Mouse (Mus musculus): ENCODE results near the gene Ccdc42. TPM values are rescaled to one million over a fixed set of nuclear protein-coding genes. Genes with fewer than 3 reads are reported as not detected.

Gene Ccdc42
- 0.38 TPM in 1 of 2 replicates, not detected in the other for polyA plus RNA-seq (2015; fragmentation: Nextera tagmentation; extraction: Ambion mirVana)

DNA sequence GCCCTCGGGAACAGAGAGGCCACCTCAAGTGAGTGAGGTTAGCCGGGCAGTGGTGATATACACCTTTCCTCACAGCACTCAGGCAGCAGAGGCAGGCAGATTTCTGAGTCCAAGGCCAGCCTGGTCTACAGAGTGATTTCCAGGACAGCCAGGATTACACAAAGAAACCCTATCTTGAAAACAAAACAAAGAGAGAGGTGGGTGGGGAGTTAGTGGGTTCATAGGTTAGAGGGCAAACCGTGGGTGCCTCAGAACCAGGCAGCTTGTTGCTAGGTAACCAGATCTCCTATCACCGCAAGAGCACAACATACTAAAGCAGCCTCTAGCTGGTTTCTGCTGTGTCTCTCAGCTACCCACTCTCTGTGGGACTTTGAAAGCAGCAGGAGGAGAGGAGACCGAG, at the start of gene Ccdc42:
TSS of gene Ccdc42 (plus strand) at position 301 of the 400 bp plus-strand sequence.
- Histone ChIP-seq H3K4me3 (ENCODE audit: low read length) (no peak within 1 kb of the TSS), H3K9me3 (ENCODE audit: control insufficient read depth, low read length) (no peaks in the 10 kb centered on the region), H3K27me3 (replicated peaks; ENCODE audit: control insufficient read depth, insufficient read depth, low read length) (no peaks in the 10 kb centered on the region), H3K27ac (ENCODE audit: low read length) (no peak within 1 kb of the TSS), H3K4me1 (ENCODE audit: control insufficient read depth, insufficient read depth, low read length) (peaks cover 8% of the 10 kb centered on the region), H3K9ac (ENCODE audit: low read depth, low read length) (no peak within 1 kb of the TSS), H3K36me3 (ENCODE audit: control insufficient read depth, insufficient read depth, low read length) (no peaks in the 10 kb centered on the region), H3K4me2 (ENCODE audit: low read depth, low read length) (no peak within 1 kb of the TSS)
- WGBS = 74% methylated on average over 5 of the region's 5 CpGs
- ATAC-seq = no peak

DNA sequence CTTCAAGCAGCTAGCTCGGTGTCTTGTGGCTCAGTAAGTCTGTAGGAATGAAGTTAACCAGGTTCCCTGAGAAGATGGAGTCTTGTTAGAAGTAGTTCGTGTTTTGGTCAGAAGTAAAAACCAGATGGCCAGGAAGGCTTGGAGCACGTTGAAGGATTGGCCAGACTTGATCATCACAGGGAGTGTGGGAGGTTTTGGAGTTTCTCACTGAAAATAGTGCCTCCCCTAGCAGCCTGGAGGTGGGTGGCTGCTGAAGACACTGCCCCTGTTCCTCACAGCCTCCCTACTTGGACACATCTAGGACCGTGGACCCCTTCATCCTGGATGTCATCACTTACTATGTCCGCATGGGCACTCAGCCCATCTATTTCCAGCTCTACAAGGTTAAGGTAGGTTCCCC, 47.2 kb upstream of the Ccdc42 start:
- no peak overlapping the region for H3K27ac ChIP-seq (ENCODE audit: low read length)
- H3K4me2 ChIP-seq (ENCODE audit: low read depth, low read length) = no peak overlapping the region
- no peak for ATAC-seq
- no peak overlapping the region for H3K4me3 ChIP-seq (ENCODE audit: low read length)
- H3K27me3 ChIP-seq (replicated peaks; ENCODE audit: control insufficient read depth, insufficient read depth, low read length) = no peaks in the 10 kb centered on the region
- no peaks in the 10 kb centered on the region for H3K4me1 ChIP-seq (ENCODE audit: control insufficient read depth, insufficient read depth, low read length)
- H3K36me3 ChIP-seq (ENCODE audit: control insufficient read depth, insufficient read depth, low read length) = no peaks in the 10 kb centered on the region
- H3K9ac ChIP-seq (ENCODE audit: low read depth, low read length) = no peak overlapping the region
- no peaks in the 10 kb centered on the region for H3K9me3 ChIP-seq (ENCODE audit: control insufficient read depth, low read length)
- WGBS = 58% methylated on average over 5 of the region's 5 CpGs

DNA sequence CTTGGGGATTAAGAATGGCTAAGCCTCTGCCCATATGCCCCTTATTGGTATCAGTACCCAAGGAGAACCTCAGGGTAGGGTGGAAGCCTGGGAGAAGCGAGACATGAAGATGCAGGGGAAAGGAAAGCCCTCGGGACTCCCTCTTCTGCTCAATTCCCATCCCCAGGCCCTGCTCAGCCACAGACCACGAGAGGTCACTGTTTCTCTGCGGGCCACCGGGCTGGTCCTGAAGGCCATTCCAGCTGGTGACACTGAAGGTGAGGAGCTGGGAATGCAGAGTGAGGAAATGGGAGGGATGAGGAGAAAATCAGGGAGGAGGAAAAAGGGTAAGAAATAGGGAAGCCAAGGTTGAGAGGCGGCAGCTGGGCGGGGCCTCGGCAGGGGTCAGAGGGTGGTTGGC, 42.3 kb upstream of the Ccdc42 start:
- no peak for ATAC-seq
- WGBS = 14% methylated on average over 8 of the region's 8 CpGs
- Histone ChIP-seq H3K4me3 (ENCODE audit: low read length) (no peak overlapping the region), H3K27ac (ENCODE audit: low read length) (no peak overlapping the region), H3K4me2 (ENCODE audit: low read depth, low read length) (no peak overlapping the region), H3K9ac (ENCODE audit: low read depth, low read length) (no peak overlapping the region), H3K27me3 (replicated peaks; ENCODE audit: control insufficient read depth, insufficient read depth, low read length) (no peaks in the 10 kb centered on the region), H3K9me3 (ENCODE audit: control insufficient read depth, low read length) (no peaks in the 10 kb centered on the region), H3K36me3 (ENCODE audit: control insufficient read depth, insufficient read depth, low read length) (no peaks in the 10 kb centered on the region), H3K4me1 (ENCODE audit: control insufficient read depth, insufficient read depth, low read length) (no peaks in the 10 kb centered on the region)

DNA sequence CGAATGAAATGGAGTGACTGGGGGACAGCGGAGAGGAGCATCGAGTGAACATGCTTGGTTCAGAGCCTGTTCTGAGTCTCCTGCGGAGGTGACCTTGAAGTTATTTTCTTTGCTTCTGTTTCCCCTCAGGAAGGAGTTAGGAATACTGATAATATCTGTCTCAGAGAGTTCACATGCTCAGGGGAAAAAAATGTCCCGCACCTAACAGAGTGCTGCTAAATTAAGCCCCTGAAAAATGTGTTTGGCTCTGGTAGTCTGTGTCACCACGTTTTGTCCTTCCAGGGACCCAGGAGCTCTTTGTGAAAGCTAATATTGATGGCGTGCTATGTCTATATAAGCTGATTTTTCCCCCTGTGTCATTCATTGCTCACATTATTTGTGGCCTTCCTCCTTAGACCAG, 41.6 kb upstream of the Ccdc42 start:
- Histone ChIP-seq H3K9ac (ENCODE audit: low read depth, low read length) (no peak overlapping the region), H3K9me3 (ENCODE audit: control insufficient read depth, low read length) (no peaks in the 10 kb centered on the region), H3K27me3 (replicated peaks; ENCODE audit: control insufficient read depth, insufficient read depth, low read length) (no peaks in the 10 kb centered on the region), H3K4me1 (ENCODE audit: control insufficient read depth, insufficient read depth, low read length) (no peaks in the 10 kb centered on the region), H3K4me2 (ENCODE audit: low read depth, low read length) (no peak overlapping the region), H3K4me3 (ENCODE audit: low read length) (no peak overlapping the region), H3K36me3 (ENCODE audit: control insufficient read depth, insufficient read depth, low read length) (no peaks in the 10 kb centered on the region), H3K27ac (ENCODE audit: low read length) (no peak overlapping the region)
- no peak for ATAC-seq
- 49% methylated on average over 7 of the region's 7 CpGs for whole genome bisulfite sequencing

DNA sequence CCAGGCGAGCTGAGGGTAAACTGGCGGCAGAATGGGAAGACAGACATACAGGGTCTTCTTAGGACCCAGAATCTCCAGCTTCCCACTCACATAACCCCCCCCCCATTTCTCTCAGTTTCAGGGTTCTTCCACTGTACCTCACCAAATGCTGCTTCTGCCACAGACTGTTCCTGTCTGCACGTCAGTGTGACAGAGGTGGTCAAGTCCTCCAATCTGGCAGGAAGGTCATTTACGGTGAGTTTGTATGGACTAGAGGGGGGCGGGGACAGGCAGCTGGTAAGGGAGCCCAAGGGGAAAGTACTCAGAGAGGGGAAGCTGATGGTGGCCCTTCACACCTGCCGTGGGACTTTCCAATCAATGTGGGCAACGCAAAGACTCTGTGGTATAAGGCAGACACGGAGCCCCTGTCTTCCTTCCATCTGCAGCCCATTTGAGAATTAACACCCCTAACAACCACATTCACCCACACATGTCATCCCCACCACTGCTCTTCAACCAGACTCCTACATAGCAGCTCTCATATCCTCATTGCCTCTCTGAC, 41.1 kb upstream of the Ccdc42 start:
- 69% methylated on average over 8 of the region's 8 CpGs for WGBS
- H3K27ac ChIP-seq (ENCODE audit: low read length) = no peak overlapping the region
- no peak overlapping the region for H3K4me3 ChIP-seq (ENCODE audit: low read length)

GRCm38 (mm10) chr11:68547484-68547883, 39.3 kb upstream of the Ccdc42 start:
- Histone ChIP-seq H3K4me1 (ENCODE audit: control insufficient read depth, insufficient read depth, low read length) (no peaks in the 10 kb centered on the region), H3K9ac (ENCODE audit: low read depth, low read length) (no peak overlapping the region), H3K36me3 (ENCODE audit: control insufficient read depth, insufficient read depth, low read length) (no peaks in the 10 kb centered on the region), H3K4me2 (ENCODE audit: low read depth, low read length) (no peak overlapping the region), H3K9me3 (ENCODE audit: control insufficient read depth, low read length) (no peaks in the 10 kb centered on the region), H3K27ac (ENCODE audit: low read length) (no peak overlapping the region), H3K4me3 (ENCODE audit: low read length) (no peak overlapping the region), H3K27me3 (replicated peaks; ENCODE audit: control insufficient read depth, insufficient read depth, low read length) (no peaks in the 10 kb centered on the region)
- no peak for ATAC-seq
- WGBS = 61% methylated on average over 2 of the region's 2 CpGs

More for the DNA sequence above, 41.1 kb upstream of the Ccdc42 start:
- H3K27me3 ChIP-seq (replicated peaks; ENCODE audit: control insufficient read depth, insufficient read depth, low read length) = no peaks in the 10 kb centered on the region
- no peak for ATAC-seq
- H3K4me1 ChIP-seq (ENCODE audit: control insufficient read depth, insufficient read depth, low read length) = no peaks in the 10 kb centered on the region
- no peak overlapping the region for H3K9ac ChIP-seq (ENCODE audit: low read depth, low read length)
- H3K9me3 ChIP-seq (ENCODE audit: control insufficient read depth, low read length) = no peaks in the 10 kb centered on the region
- H3K36me3 ChIP-seq (ENCODE audit: control insufficient read depth, insufficient read depth, low read length) = no peaks in the 10 kb centered on the region
- no peak overlapping the region for H3K4me2 ChIP-seq (ENCODE audit: low read depth, low read length)

DNA sequence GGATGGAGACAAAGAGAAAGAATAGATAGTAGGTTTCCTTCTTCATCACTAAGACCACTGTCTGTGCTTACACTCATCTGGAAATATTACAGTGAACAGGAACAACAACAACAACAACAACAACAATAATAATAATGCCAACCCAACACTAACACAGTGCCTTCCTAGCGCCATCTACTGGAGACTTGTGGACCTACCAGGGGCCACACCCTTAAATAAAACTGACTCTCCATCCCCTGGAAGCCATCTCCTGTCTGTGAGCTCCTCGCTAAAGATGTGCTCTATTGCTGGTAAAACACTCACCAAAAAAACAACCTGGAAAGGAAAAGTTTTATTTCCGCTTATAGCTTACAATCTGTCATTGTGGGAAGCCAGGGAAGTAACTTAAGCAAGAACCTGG, 37.2 kb upstream of the Ccdc42 start:
- Histone ChIP-seq H3K9ac (ENCODE audit: low read depth, low read length) (no peak overlapping the region), H3K4me2 (ENCODE audit: low read depth, low read length) (no peak overlapping the region), H3K4me1 (ENCODE audit: control insufficient read depth, insufficient read depth, low read length) (no peaks in the 10 kb centered on the region), H3K4me3 (ENCODE audit: low read length) (no peak overlapping the region), H3K9me3 (ENCODE audit: control insufficient read depth, low read length) (no peaks in the 10 kb centered on the region), H3K27me3 (replicated peaks; ENCODE audit: control insufficient read depth, insufficient read depth, low read length) (no peaks in the 10 kb centered on the region), H3K27ac (ENCODE audit: low read length) (no peak overlapping the region), H3K36me3 (ENCODE audit: control insufficient read depth, insufficient read depth, low read length) (no peaks in the 10 kb centered on the region)
- ATAC-seq = no peak
- WGBS = 50% methylated on average over 3 of the region's 3 CpGs

DNA sequence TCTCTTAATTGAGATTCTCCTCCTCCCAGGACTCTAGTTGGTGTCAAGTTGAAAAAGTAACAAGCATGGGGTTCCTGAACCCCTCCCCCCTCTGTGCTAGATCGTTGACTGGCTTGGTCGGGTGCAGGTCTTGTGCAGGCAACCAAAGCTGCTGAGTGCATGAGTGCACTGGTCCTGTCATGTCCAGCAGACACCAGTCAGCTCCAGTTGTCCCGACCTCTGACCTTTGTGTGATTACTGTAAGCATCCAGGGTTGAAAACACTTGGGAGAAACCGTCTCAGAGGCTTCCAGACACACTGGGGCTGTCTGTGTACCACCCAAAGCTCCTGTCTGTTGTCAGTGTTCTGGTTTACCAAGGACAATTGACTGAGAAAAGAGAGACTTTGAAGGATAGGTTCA, 36.5 kb upstream of the Ccdc42 start:
- no peak for ATAC-seq
- H3K27ac ChIP-seq (ENCODE audit: low read length) = no peak overlapping the region
- H3K4me1 ChIP-seq (ENCODE audit: control insufficient read depth, insufficient read depth, low read length) = no peaks in the 10 kb centered on the region
- H3K27me3 ChIP-seq (replicated peaks; ENCODE audit: control insufficient read depth, insufficient read depth, low read length) = no peaks in the 10 kb centered on the region
- H3K36me3 ChIP-seq (ENCODE audit: control insufficient read depth, insufficient read depth, low read length) = no peaks in the 10 kb centered on the region
- H3K9me3 ChIP-seq (ENCODE audit: control insufficient read depth, low read length) = no peaks in the 10 kb centered on the region
- no peak overlapping the region for H3K4me2 ChIP-seq (ENCODE audit: low read depth, low read length)
- H3K4me3 ChIP-seq (ENCODE audit: low read length) = no peak overlapping the region
- WGBS = 47% methylated on average over 4 of the region's 4 CpGs
- no peak overlapping the region for H3K9ac ChIP-seq (ENCODE audit: low read depth, low read length)

GRCm38 (mm10) chr11:68553981-68554471, 32.8 kb upstream of the Ccdc42 start:
- WGBS = 36% methylated on average over 8 of the region's 8 CpGs
- no peaks in the 10 kb centered on the region for H3K27me3 ChIP-seq (replicated peaks; ENCODE audit: control insufficient read depth, insufficient read depth, low read length)
- no peak overlapping the region for H3K4me2 ChIP-seq (ENCODE audit: low read depth, low read length)
- H3K4me3 ChIP-seq (ENCODE audit: low read length) = no peak overlapping the region
- H3K4me1 ChIP-seq (ENCODE audit: control insufficient read depth, insufficient read depth, low read length) = no peaks in the 10 kb centered on the region
- H3K9ac ChIP-seq (ENCODE audit: low read depth, low read length) = no peak overlapping the region
- no peak for ATAC-seq
- no peak overlapping the region for H3K27ac ChIP-seq (ENCODE audit: low read length)
- no peaks in the 10 kb centered on the region for H3K36me3 ChIP-seq (ENCODE audit: control insufficient read depth, insufficient read depth, low read length)
- no peaks in the 10 kb centered on the region for H3K9me3 ChIP-seq (ENCODE audit: control insufficient read depth, low read length)

All from intestine, embryonic 16.5 days (tissue).